Mouse (Mus musculus) embryonic facial prominence, embryonic 11.5 days (tissue): Measurements from ENCODE around the gene Ssbp4. TPM values are rescaled to one million over a fixed set of nuclear protein-coding genes. Genes with fewer than 3 reads are reported as not detected.

Source experiments
- ATAC-seq: fragments of 200-750 bp; cut with Nextera tagmentation; replicated peaks from 2 replicates; pipeline ENCODE4 v1.8.0; 2017; ENCODE audit warnings: low read depth; ENCODE audit not compliant: insufficient number of reproducible peaks, low FRiP score, low TSS enrichment
- DNase-seq: peaks from one replicate; pipeline ENCODE4 v3.0.0-alpha.2; 2015; ENCODE audit warnings: low spot score
- H3K27ac ChIP-seq: fragments of 300-500 bp; sonication (generic); replicated peaks from 2 replicates; pipeline ENCODE4 v1.5.1; 2014; ENCODE audit warnings: mild to moderate bottlenecking, low read depth, low read length, control low read depth
- H3K27me3 ChIP-seq: fragments of 300-500 bp; sonication (generic); 2 replicates; pipeline ENCODE4 v1.6.1; 2014; ENCODE audit warnings: mild to moderate bottlenecking, low read length, moderate library complexity, mixed read lengths; ENCODE audit not compliant: control insufficient read depth, insufficient read depth
- H3K36me3 ChIP-seq: fragments of 300-500 bp; sonication (generic); replicated peaks from 2 replicates; pipeline ENCODE4 v1.6.1; 2014; ENCODE audit warnings: low read depth, mild to moderate bottlenecking, low read length, moderate library complexity, mixed read lengths; ENCODE audit not compliant: control insufficient read depth, insufficient read depth
- H3K4me1 ChIP-seq: fragments of 300-500 bp; sonication (generic); 2 replicates; pipeline ENCODE4 v1.6.1; 2014; ENCODE audit warnings: low read length, mixed read lengths; ENCODE audit not compliant: control insufficient read depth, insufficient read depth
- H3K4me2 ChIP-seq: fragments of 300-500 bp; sonication (generic); 2 replicates; pipeline ENCODE4 v1.6.1; 2014; ENCODE audit warnings: low read depth, mild to moderate bottlenecking, control low read depth, low read length, moderate library complexity
- H3K4me3 ChIP-seq: fragments of 300-500 bp; sonication (generic); 2 replicates; pipeline ENCODE4 v1.5.1; 2014; ENCODE audit warnings: low read depth, low read length, control low read depth
- H3K9ac ChIP-seq: fragments of 300-500 bp; sonication (generic); replicated peaks from 2 replicates; pipeline ENCODE4 v1.6.1; 2014; ENCODE audit warnings: mild to moderate bottlenecking, control low read depth, low read length
- H3K9me3 ChIP-seq: fragments of 300-500 bp; sonication (generic); replicated peaks from 2 replicates; pipeline ENCODE4 v1.6.1; 2016; ENCODE audit warnings: mild to moderate bottlenecking, low read length, inconsistent platforms, mixed read lengths; ENCODE audit not compliant: control insufficient read depth
- WGBS: fragments of 180-500 bp; shearing (Covaris S2); extraction: QIAGEN DNeasy Blood & Tissue Kit; methylation state at CpG from one replicate; pipeline ENCODE4 v1.1.7; 2014; 5-methylcytosine and 5-hydroxymethylcytosine counted together
- polyA plus RNA-seq: library from polyadenylated mRNA; unstranded; fragments of >200 nt; fragmentation: Nextera tagmentation; extraction: Ambion mirVana; gene quantifications from 2 replicates; pipeline ENCODE4 v1.2.1, GENCODE M21; 2014

The Ssbp4 gene
- polyA plus RNA-seq, 1 experiment from 2014 or later = 108 TPM

DNA sequence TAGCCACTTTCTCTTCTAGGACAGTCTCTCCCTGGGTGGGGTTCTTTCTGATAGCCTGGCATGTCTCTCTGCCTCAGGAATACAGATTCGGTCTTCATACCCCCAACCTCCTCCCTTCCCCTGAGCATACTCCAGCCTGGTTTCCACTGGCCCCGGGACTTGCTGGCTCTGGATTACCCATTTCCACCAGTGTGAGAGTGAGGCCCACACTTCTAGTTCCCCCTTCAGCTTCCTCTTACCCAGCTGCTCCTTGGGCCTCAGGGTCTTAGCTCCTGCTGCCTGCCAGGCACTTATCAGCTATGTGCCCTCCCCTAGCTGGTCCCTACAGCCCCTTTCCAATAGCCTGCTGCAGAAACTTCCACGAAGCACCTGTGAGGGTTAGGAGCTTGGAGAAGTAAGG is 7.2 kb upstream of the Ssbp4 start, which contains the start of gene Lrrc25:
Lrrc25 (plus strand) TSS at position 262 of the 400 bp plus-strand sequence.
- Histone ChIP-seq H3K9ac (no peak within 1 kb of the TSS), H3K27ac (no peak within 1 kb of the TSS), H3K4me2 (no peak within 1 kb of the TSS), H3K9me3 (no peaks in the 10 kb centered on the region), H3K27me3 (no peaks in the 10 kb centered on the region), H3K4me3 (no peak within 1 kb of the TSS), H3K4me1 (no peaks in the 10 kb centered on the region), H3K36me3 (no peaks in the 10 kb centered on the region)
- 87% methylated on average over 3 of the region's 3 CpGs for WGBS
- ATAC-seq = no peak
- DNase-seq = no peak

- Histone ChIP-seq H3K9me3 (no peaks in the 10 kb centered on the region), H3K27ac (no peak overlapping the region), H3K36me3 (no peaks in the 10 kb centered on the region), H3K27me3 (no peaks in the 10 kb centered on the region), H3K4me1 (peaks cover 3% of the 10 kb centered on the region; the same call in 1 of the 2 replicates), H3K4me3 (no peak overlapping the region), H3K9ac (no peak overlapping the region), H3K4me2 (no peak overlapping the region)
- 84% methylated on average over 8 of the region's 8 CpGs for WGBS
- ATAC-seq (no peak), DNase-seq (no peak)
These were observed 6.6 kb upstream of the Ssbp4 start for GRCm38 (mm10) chr8:70615281-70615680.

DNA sequence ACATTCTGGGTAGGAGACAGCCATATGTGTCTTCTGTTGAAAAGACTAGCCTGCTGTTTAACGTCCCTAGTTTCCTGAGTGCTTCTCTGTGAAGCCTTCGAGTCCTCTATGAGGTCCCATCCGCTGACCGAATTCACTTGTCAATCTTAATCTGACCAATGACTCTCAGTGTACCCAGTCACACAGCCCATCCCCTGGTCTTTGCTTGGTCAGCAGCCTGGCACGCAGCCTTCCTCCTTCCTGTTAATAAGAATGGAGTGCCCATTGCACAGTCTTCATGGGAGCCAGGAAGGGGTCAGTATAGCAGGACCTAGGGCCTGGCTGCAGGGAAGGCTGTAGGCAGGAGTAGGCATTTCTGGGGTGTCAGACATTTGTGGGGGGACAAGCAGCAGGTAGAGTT is 5.8 kb upstream of the Ssbp4 start:
- DNase-seq (no peak), ATAC-seq (no peak)
- Histone ChIP-seq H3K4me2 (no peak overlapping the region), H3K27me3 (no peaks in the 10 kb centered on the region), H3K4me1 (peaks cover 3% of the 10 kb centered on the region; the same call in 1 of the 2 replicates), H3K9me3 (no peaks in the 10 kb centered on the region), H3K4me3 (no peak overlapping the region), H3K36me3 (no peaks in the 10 kb centered on the region), H3K27ac (no peak overlapping the region), H3K9ac (no peak overlapping the region)
- 78% methylated on average over 5 of the region's 5 CpGs for WGBS

DNA sequence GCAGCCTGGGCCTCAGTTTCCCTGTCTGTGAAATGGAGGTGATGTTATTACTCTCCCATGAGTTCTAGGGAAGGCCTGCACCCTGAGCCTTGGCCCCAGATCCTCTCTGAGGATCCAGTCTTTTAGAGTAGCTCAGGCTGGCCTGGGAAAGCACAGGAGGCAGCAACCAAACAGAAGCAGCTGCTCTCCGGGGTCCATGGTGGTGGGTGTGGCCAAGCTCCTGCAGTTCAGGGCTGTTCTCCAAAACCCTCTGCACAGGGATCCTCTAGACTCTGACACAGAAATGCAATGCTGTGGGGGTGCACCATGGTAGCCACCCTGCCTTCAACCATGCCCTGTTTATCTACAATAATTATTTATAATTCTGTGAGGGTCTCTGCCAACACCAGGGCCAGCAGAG is 5.1 kb upstream of the Ssbp4 start:
- peaks cover 3% of the 10 kb centered on the region; the same call in 1 of the 2 replicates for H3K4me1 ChIP-seq
- H3K9me3 ChIP-seq = no peaks in the 10 kb centered on the region

DNA sequence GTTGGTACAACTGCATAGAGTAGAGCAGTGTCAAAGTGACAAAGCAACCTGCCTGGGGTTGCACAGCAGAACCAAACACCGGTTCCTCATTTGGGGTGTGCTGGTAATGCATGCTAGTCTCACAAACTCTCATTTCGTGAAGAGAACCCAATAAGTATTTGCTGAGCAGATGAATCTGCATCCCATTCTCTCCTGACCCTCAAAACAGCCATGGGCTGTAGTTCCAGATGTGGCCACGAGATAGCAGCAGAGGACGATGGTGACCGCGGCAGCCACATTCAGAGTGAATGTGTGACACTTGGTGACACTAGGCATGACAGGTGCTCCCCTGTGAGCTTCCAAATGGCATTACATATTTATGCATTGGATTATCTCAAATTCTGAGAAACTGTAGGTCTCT is 3.2 kb upstream of the Ssbp4 start:
- H3K4me2 ChIP-seq = peak overlapping the region; percentile 83
- no peaks in the 10 kb centered on the region for H3K27me3 ChIP-seq
- peak overlapping the region; percentile 39 for H3K4me3 ChIP-seq
- no peaks in the 10 kb centered on the region for H3K9me3 ChIP-seq
- H3K9ac ChIP-seq = peak overlapping the region; percentile 55
- peaks cover 10% of the 10 kb centered on the region; the same call in 1 of the 2 replicates for H3K4me1 ChIP-seq
- no peaks in the 10 kb centered on the region for H3K36me3 ChIP-seq
- 0% methylated on average over 6 of the region's 6 CpGs for WGBS
- ATAC-seq = no peak
- DNase-seq = peak; percentile 88
- peak overlapping the region; percentile 36; the same call in 1 of the 2 replicates for H3K27ac ChIP-seq

More for the DNA sequence above, 5.1 kb upstream of the Ssbp4 start:
- DNase-seq = no peak
- Histone ChIP-seq H3K27ac (no peak overlapping the region), H3K4me2 (no peak overlapping the region), H3K36me3 (no peaks in the 10 kb centered on the region), H3K27me3 (no peaks in the 10 kb centered on the region), H3K9ac (no peak overlapping the region), H3K4me3 (no peak overlapping the region)
- WGBS = 27% methylated on average over 1 of the region's 1 CpGs
- ATAC-seq = no peak

DNA sequence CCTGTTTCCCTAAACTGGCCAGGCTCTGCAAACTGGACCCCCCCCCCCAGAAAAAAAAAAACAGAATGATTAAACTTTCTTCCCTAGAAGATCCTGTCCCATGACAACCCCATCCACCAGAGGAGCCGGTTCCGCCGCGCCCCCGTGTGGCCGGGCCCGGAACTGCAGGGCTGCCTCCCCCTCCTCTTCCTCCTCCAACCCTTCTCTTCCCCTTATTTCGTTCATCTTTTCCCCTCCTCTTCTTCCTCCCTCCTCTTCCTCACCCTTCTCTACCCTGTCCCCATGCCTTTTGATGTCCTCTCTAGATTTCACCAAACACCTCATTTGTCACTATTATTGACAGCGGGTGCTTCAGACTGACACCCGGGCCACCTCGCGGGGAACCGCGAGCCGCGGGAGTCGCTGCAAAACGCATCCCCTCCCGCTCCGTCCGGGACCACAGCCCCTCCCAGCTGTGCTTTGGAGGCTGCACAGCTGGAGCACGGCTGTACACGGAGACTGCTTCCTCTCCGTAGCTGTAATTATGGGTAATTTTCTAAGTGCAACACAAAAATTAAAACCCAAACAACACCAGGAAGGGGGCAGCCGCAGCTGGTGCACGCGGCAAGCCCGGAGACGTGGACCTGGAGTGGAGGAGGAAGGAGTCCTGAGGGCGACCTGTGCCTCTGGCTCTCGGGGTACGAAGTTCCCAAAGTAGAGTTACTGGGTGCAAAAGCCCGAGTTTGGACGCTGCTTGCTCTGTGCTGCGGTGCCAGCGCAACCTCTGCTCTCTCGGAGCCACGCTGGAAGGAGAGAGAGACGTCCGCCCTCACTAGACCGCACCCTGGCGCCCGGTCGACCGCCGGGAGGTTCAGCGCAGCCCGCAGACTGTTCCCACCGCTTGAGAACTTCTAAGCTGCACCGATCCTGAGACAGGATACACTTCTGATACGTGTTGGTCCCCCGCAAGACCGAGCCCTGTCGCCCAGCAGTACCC is 2.4 kb upstream of the Ssbp4 start:
- peak overlapping the region; percentile 83 for H3K4me2 ChIP-seq
- no peaks in the 10 kb centered on the region for H3K27me3 ChIP-seq
- no peaks in the 10 kb centered on the region for H3K9me3 ChIP-seq
- H3K27ac ChIP-seq = peak overlapping the region; percentile 98
- H3K4me1 ChIP-seq = peaks cover 11% of the 10 kb centered on the region; the same call in 1 of the 2 replicates
- peak overlapping the region; percentile 81 for H3K9ac ChIP-seq
- WGBS = under 1% methylated on average over 54 of the region's 54 CpGs
- DNase-seq = peak; percentile 80
- H3K4me3 ChIP-seq = peak overlapping the region; percentile 39
- no peaks in the 10 kb centered on the region for H3K36me3 ChIP-seq
- no peak for ATAC-seq

- DNase-seq (peak; percentile 93), ATAC-seq (peak; percentile 30)
- Histone ChIP-seq H3K36me3 (no peaks in the 10 kb centered on the region), H3K4me2 (peak overlapping the region; percentile 83), H3K4me3 (peak overlapping the region; percentile 39), H3K4me1 (peaks cover 11% of the 10 kb centered on the region; the same call in 1 of the 2 replicates), H3K27ac (peak overlapping the region; percentile 98), H3K9me3 (no peaks in the 10 kb centered on the region), H3K9ac (peak overlapping the region; percentile 81), H3K27me3 (no peaks in the 10 kb centered on the region)
- 1% methylated on average over 42 of the region's 45 CpGs for WGBS
These were observed 1.4 kb upstream of the Ssbp4 start for GRCm38 (mm10) chr8:70609849-70610795.
